Mouse (Mus musculus) kidney, postnatal 4 days (tissue): ENCODE results near the gene Bcl11b.

Source experiments
- DNase-seq, 2 experiments: peaks; one replicate each; pipeline ENCODE4 v3.0.0; 2021; ENCODE audit warnings: mixed read lengths in 2 of 2

The Bcl11b gene

GRCm38 (mm10) chr12:108003483-108003882 is at the start of gene Bcl11b:
Gene Bcl11b, minus strand, starts transcription at chr12:108003602.
- DNase-seq = no peak

DNA sequence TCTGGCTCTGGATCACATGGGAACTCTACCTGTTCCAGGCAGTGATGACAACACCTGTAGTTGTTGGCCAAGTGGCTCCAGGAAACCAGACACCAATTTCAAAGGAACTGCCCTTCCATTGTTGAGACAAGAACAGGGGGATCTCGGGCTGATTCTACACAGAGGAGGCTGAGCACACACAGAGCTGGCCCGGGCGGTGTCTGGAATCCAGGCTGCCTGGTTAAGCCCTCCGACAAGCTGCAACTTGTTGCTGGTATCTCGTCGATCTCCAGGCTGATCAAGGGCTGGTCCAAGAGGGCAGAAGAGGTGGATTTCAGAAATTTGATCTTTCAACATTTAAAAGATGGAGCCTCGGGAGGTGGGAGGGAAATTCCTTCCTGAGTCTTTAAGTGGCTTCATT is 47.6 kb upstream of the Bcl11b start:
- DNase-seq = no peak

GRCm38 (mm10) chr12:108049625-108050024 is 46.2 kb upstream of the Bcl11b start:
- DNase-seq = peak; percentile 20 to 24

GRCm38 (mm10) chr12:108042239-108042571 is 38.8 kb upstream of the Bcl11b start:
- DNase-seq = no peak

- DNase-seq = peak; percentile 90 to 92
Observed at GRCm38 (mm10) chr12:108041571-108042238, 38.3 kb upstream of the Bcl11b start.

- no peak for DNase-seq
Observed at GRCm38 (mm10) chr12:108037446-108037845, 34.0 kb upstream of the Bcl11b start.

- peak; percentile 44 to 73 for DNase-seq
Observed at GRCm38 (mm10) chr12:108035412-108036078, 32.1 kb upstream of the Bcl11b start.

GRCm38 (mm10) chr12:108022835-108023615 is 19.6 kb upstream of the Bcl11b start:
- DNase-seq = no peak

DNA sequence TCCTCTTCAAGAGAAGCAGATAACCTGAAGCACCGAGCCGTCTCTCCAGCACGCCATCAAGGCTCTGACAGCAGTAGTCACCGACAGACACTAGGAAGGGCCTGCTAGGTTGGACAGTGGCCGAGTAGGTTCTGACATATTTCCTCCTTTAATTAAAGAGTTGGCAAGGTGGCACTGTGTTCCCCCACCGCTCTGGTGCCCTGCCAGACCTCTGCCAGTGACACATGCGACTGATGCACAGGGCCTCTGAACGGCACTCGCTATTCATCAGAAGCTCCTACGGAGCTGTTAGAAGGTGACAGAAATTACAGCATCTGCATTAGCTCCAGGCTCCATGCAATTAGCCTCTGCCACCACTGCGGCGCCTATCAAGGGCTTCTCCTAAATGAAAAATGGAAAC is 8.6 kb upstream of the Bcl11b start:
- no peak for DNase-seq

GRCm38 (mm10) chr12:108010346-108010745 is 6.9 kb upstream of the Bcl11b start:
- DNase-seq = no peak

- no peak for DNase-seq
Observed at GRCm38 (mm10) chr12:108009156-108009555, 5.8 kb upstream of the Bcl11b start.

DNA sequence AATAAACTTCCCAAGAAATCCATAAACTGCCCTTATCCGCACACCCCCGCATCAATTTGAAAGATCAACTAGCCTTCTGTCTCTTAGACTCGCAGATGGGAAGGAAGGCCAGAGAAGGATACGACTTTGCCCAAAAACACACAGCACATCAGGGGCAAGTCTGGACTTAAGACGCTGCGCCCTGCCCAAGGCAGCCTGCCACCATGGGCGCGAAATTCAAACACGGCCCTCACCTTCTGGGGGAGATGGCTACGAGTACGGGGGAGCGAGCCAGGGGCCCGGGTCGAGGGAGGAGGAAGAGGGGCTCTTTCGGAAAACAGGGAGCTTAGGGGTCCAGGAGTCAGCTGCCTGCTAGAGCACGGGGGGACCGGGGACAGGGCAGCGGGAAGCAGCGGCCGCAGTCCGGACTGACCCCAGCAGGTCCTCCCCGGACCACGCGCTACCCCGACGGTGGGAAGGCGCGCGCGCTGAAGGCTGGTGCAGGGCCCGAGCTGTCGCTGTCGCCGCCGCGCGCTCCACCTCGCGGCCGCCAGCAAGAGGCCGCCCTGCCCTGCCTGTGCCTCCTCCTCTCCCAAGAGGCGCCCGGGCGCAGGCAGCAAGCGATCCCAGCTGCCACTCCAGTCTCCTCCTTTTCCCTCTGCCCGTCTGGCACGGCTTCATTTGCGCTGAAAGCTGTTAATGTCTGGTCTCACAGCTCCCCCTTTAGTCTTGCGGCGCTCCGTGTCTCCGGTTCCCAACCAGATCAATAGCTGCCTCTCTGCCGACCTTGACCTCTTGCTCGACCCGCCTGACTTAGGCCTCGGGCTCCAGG is 2.6 kb upstream of the Bcl11b start:
- peak; percentile 77 to 86 for DNase-seq

- DNase-seq = no peak
Observed at GRCm38 (mm10) chr12:108005488-108005800, 2.0 kb upstream of the Bcl11b start.

- DNase-seq = peak; percentile 47 to 65
Observed at GRCm38 (mm10) chr12:108004701-108005487, 1.5 kb upstream of the Bcl11b start.

DNA sequence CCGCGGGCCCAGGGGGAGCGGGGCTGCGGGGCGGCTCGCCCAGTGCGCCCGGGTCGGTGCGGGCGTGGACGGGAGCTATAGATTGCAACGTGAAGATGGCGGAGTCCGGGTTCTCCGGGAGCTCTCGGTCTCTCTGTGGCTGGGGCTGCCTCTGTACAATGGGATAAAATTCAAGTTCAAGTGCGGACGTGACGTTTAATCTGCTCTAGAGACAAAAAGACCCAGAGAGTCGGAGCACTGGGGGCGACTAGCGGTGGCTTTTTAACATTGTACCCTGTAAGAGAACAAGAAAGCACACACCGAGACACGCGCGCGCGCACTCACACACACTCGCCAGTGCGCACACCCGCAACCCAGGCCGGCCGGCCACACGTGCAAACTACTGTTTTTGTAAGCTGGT is 526 bp upstream of the Bcl11b start:
- peak; percentile 84 to 89 for DNase-seq

GRCm38 (mm10) chr12:108002436-108003189 is 789 bp downstream of the Bcl11b start:
- peak; percentile 46 to 60 for DNase-seq

- DNase-seq = peak; percentile 40 to 57
Observed at GRCm38 (mm10) chr12:108001652-108002340, 1.6 kb downstream of the Bcl11b start.

DNA sequence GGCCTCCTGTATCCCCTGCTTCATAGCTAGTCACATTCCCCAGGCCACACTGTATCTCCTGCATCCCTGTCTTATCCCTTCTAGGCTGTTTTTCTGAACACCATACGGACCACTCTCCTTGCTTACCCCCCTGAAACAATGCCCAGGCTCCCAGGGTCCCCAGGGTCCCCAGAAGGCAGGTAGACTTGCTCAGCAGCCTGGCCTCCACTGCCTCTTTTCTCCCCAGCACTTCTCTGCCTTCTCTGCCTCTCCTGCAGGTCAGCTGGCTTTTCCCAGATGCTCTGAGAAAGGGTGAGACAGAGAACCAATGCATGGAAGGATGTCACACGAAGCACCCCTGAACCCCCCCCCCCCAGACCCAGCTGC is 2.7 kb downstream of the Bcl11b start:
- DNase-seq = no peak

DNA sequence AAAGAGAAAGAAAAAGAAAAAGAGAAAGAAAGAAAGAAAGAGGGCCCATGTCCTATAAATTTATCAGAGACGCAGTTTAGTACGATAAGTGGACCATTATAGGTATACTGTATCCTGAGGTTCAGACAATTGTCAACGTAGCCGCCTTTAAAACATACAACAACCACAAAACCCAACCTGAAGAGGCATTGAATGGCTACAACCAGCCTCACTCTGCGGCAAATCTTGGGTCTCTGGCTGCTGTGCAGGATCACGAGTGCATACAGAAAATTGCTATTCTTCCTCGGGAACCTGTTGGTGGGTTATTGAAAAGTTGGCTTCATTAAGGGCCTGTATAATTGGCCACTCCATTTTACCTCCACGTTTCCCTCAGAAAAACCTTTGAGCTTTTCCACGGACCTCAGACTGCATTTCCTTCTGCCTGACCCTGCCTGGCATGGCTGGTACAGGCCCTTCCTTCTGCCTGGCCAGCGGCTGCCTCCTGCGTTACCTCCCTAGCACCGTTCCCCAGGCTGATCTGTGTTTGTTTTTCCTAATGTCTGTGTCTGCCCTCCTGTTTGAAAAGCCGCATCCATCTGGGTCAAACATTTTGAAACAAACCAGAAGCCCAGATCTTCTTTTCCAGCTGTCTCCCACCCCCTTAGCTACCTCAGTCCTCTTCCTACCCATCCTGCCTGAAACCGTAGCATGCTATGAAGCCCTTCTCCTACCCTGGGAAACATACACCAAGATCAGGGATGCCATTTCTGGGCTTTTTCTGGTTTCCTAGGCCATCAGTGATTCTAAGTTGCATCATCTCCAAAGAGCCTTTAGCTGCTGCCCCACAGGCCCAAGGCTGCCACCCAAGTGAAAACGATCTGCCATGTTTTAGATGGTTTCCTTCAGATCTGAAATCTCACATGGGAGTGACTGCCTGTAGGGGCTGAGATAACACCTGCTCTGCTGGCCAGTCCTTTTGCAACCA is 3.4 kb downstream of the Bcl11b start:
- no peak for DNase-seq

DNA sequence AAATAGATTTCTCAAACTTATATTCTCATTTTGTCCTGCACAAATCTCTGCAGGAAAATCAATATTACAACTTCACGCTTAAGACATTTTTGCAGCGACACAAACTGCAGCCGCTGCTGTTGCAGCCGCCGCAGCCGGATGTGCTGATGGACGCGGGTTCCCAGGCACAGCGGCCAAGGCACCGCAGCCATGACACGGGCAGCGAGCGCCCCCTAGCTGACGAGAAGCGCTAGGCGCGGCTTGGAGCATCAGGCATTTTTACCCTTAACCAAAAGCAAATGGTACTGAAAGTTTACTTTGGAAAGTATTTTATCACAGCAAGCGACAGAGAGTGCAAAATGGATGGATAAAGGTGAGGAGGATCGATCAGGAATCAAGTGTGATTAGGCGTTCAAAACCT is 4.7 kb downstream of the Bcl11b start:
- DNase-seq = peak; percentile 89 to 91
